Mouse (Mus musculus): ENCODE measurements around the gene Mtx1. TPM values are rescaled to one million over a fixed set of nuclear protein-coding genes. Genes with fewer than 3 reads are reported as not detected.

Gene Mtx1
- polyA plus RNA-seq, 1 experiment from 2014 or later, result 211 TPM

- Histone ChIP-seq H3K27me3 (no peaks in the 10 kb centered on the region), H3K4me2 (replicated peaks) (peak overlapping the region; percentile 53), H3K9ac (peak overlapping the region; percentile 50), H3K4me3 (peak overlapping the region; percentile 38), H3K36me3 (no peaks in the 10 kb centered on the region), H3K4me1 (peaks cover 9% of the 10 kb centered on the region), H3K9me3 (no peaks in the 10 kb centered on the region), H3K27ac (peak overlapping the region; percentile 80)
- WGBS, result 6% methylated on average over 33 of the region's 33 CpGs
- ATAC-seq (ENCODE audit: insufficient number of reproducible peaks, insufficient read depth, low FRiP score, low TSS enrichment), result peak; percentile 93
These were observed 30.7 kb downstream of the Mtx1 start for GRCm38 (mm10) chr3:89195979-89196877.

DNA sequence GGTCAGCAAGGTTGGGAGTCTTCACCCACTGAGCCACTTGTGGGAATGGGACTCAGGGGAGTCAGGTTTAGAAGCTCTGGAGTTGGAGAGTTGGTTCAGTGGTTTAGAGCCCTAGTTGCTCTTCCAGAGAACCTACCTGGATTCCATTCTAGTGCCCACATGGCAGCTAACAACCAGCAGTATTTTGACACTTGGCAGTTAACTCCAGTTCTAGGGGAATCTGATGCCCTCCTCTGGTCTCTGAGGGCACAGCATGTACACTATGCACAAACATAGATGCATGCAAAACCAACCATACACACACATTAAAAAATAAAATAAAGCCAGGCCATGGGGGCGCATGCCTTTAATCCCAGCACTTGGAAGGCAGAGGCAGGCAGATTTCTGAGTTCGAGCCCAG is 33.0 kb downstream of the Mtx1 start:
- 95% methylated on average over 2 of the region's 2 CpGs for WGBS

DNA sequence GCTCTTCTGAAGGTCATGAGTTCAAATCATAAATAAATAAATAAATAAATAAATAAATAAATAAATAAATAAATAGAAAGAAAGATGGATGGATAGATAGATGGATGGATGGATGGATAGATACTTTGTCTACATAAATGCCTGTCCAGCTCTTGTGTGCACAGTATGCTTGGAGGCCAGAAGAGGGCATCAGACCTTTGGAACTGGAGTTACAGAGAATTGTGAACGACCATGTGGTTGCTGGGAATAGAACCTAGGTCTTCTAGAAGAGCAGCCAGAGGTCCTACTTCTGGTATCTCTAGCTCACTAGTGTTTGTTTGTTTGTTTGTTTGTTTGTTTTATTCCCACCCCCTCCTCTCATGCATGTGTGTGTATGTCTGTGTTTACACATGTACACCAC is 33.5 kb downstream of the Mtx1 start:
- H3K27ac ChIP-seq, result no peak overlapping the region
- H3K4me3 ChIP-seq, result no peak overlapping the region
- peaks cover 8% of the 10 kb centered on the region for H3K36me3 ChIP-seq
- 81% methylated on average over 1 of the region's 1 CpGs for WGBS
- H3K4me2 ChIP-seq (replicated peaks), result no peak overlapping the region
- H3K27me3 ChIP-seq, result no peaks in the 10 kb centered on the region
- ATAC-seq (ENCODE audit: insufficient number of reproducible peaks, insufficient read depth, low FRiP score, low TSS enrichment), result no peak
- peaks cover 9% of the 10 kb centered on the region for H3K4me1 ChIP-seq
- no peak overlapping the region for H3K9ac ChIP-seq
- H3K9me3 ChIP-seq, result no peaks in the 10 kb centered on the region

More for the DNA sequence above, 33.0 kb downstream of the Mtx1 start:
- no peaks in the 10 kb centered on the region for H3K27me3 ChIP-seq
- H3K27ac ChIP-seq, result no peak overlapping the region
- no peak overlapping the region for H3K4me3 ChIP-seq
- peaks cover 3% of the 10 kb centered on the region; the same call in 1 of the 2 replicates for H3K36me3 ChIP-seq
- H3K4me2 ChIP-seq (replicated peaks), result no peak overlapping the region
- H3K9ac ChIP-seq, result no peak overlapping the region
- H3K9me3 ChIP-seq, result no peaks in the 10 kb centered on the region
- H3K4me1 ChIP-seq, result peaks cover 9% of the 10 kb centered on the region
- ATAC-seq (ENCODE audit: insufficient number of reproducible peaks, insufficient read depth, low FRiP score, low TSS enrichment), result no peak

GRCm38 (mm10) chr3:89190436-89190835 is 36.5 kb downstream of the Mtx1 start:
- H3K27me3 ChIP-seq, result peaks cover 4% of the 10 kb centered on the region; the same call in 1 of the 2 replicates
- peaks cover 21% of the 10 kb centered on the region for H3K36me3 ChIP-seq
- no peaks in the 10 kb centered on the region for H3K9me3 ChIP-seq
- WGBS, result 83% methylated on average over 8 of the region's 8 CpGs
- peaks cover 6% of the 10 kb centered on the region for H3K4me1 ChIP-seq
- no peak overlapping the region for H3K4me2 ChIP-seq (replicated peaks)
- H3K9ac ChIP-seq, result no peak overlapping the region
- no peak for ATAC-seq (ENCODE audit: insufficient number of reproducible peaks, insufficient read depth, low FRiP score, low TSS enrichment)
- H3K27ac ChIP-seq, result no peak overlapping the region
- no peak overlapping the region for H3K4me3 ChIP-seq

DNA sequence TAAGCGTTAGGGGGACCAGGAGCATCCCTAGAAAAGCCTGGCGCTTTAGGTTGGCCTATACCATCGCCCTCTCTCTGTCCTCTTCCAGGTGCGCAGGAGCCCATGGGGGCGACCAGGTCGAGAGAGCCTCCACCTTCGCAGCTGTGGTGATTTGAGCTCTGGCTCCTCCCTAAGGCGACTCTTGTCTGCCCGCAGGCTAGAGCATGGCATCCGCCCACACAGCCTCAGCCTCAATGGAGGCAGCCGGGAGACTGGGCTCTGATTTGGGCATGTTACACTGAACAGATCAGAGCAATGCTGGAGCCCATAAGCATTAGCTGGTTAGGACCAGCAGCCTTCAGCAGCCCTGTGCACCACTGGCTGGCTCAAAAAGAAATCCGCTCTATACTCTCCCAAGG is 38.4 kb downstream of the Mtx1 start:
- Histone ChIP-seq H3K4me3 (no peak overlapping the region), H3K27me3 (peaks cover 4% of the 10 kb centered on the region; the same call in 1 of the 2 replicates), H3K27ac (no peak overlapping the region), H3K9me3 (no peaks in the 10 kb centered on the region), H3K9ac (no peak overlapping the region), H3K36me3 (peaks cover 21% of the 10 kb centered on the region), H3K4me2 (replicated peaks) (no peak overlapping the region), H3K4me1 (peaks cover 24% of the 10 kb centered on the region)
- ATAC-seq (ENCODE audit: insufficient number of reproducible peaks, insufficient read depth, low FRiP score, low TSS enrichment), result no peak
- WGBS, result 51% methylated on average over 12 of the region's 12 CpGs

DNA sequence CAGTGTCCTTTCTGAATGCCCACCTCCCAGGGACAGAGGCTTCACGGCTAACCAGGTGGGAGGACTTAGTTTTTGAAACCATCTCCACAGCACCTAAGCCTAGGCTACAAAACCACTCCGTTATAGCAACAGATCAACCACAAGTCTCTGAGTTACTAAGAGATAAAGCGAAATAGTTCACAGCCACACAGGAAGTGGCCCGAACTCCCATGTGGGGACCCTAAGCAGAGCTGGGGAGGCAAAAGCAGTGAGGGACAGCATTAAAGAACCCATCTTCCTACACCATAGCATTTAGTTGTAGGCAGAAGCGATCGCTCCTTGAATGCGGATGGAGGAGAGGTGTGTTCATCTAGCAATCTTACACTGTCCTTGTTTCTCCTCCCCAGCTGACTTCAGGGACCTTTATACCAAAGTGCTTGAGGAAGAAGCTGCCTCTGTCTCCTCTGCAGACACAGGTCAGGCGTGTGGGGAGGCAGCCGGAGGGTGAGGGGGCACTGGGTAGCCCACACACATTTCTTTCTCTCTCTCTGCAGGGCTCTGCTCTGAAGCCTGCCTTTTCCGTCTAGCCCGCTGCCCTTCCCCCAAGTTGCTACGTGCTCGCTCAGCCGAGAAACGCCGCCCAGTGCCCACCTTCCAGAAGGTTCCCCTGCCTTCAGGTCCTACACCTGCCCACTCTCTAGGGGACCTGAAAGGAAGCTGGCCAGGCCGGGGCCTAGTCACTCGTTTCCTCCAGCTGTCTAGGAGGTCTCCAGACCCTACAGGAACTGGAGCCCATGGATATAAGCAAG is 39.0 kb downstream of the Mtx1 start:
- Histone ChIP-seq H3K27me3 (peaks cover 4% of the 10 kb centered on the region; the same call in 1 of the 2 replicates), H3K4me3 (no peak overlapping the region), H3K4me2 (replicated peaks) (no peak overlapping the region), H3K4me1 (peaks cover 25% of the 10 kb centered on the region), H3K36me3 (peaks cover 21% of the 10 kb centered on the region), H3K27ac (no peak overlapping the region), H3K9ac (no peak overlapping the region), H3K9me3 (no peaks in the 10 kb centered on the region)
- ATAC-seq (ENCODE audit: insufficient number of reproducible peaks, insufficient read depth, low FRiP score, low TSS enrichment), result no peak
- WGBS, result 71% methylated on average over 18 of the region's 18 CpGs

DNA sequence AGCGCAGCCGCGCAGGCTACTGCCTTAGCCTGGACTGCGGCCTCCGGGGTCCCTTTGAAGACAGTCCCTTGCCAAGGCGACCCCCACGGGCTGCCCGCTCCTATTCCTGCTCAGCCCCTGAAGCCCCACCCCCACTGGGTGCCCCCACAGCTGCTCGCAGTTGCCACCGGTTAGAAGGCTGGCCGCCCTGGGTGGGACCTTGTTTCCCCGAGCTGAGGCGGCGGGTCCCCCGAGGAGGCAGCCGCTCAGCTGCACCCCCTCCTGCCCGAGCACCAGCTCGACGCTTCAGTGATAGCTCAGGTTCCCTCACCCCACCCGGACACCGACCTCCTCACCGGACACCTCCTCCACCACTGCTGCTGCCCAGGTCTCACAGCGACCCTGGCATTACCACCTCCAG is 39.7 kb downstream of the Mtx1 start:
- H3K4me2 ChIP-seq (replicated peaks), result no peak overlapping the region
- ATAC-seq (ENCODE audit: insufficient number of reproducible peaks, insufficient read depth, low FRiP score, low TSS enrichment), result no peak

GRCm38 (mm10) chr3:89183959-89184315 is 43.0 kb downstream of the Mtx1 start:
- 85% methylated on average over 6 of the region's 6 CpGs for WGBS
- H3K4me1 ChIP-seq, result peaks cover 26% of the 10 kb centered on the region
- peaks cover 52% of the 10 kb centered on the region for H3K36me3 ChIP-seq
- ATAC-seq (ENCODE audit: insufficient number of reproducible peaks, insufficient read depth, low FRiP score, low TSS enrichment), result no peak
- peak overlapping the region; percentile 63 for H3K4me3 ChIP-seq
- H3K9me3 ChIP-seq, result no peaks in the 10 kb centered on the region
- peak overlapping the region; percentile 83 for H3K27ac ChIP-seq
- H3K9ac ChIP-seq, result peak overlapping the region; percentile 86
- H3K4me2 ChIP-seq (replicated peaks), result peak overlapping the region; percentile 94
- H3K27me3 ChIP-seq, result peaks cover 4% of the 10 kb centered on the region; the same call in 1 of the 2 replicates

More for the DNA sequence above, 39.7 kb downstream of the Mtx1 start:
- H3K27me3 ChIP-seq, result peaks cover 4% of the 10 kb centered on the region; the same call in 1 of the 2 replicates
- no peak overlapping the region for H3K27ac ChIP-seq
- peaks cover 25% of the 10 kb centered on the region for H3K4me1 ChIP-seq
- H3K4me3 ChIP-seq, result no peak overlapping the region
- 0 out of 2 replicates have a peak overlapping the region, but pooled peaks have one; percentile 12 for H3K9ac ChIP-seq
- 35% methylated on average over 23 of the region's 23 CpGs for WGBS
- H3K36me3 ChIP-seq, result peaks cover 22% of the 10 kb centered on the region
- H3K9me3 ChIP-seq, result no peaks in the 10 kb centered on the region

GRCm38 (mm10) chr3:89183058-89183958 is 43.6 kb downstream of the Mtx1 start, which contains the start of gene Fam189b:
Gene Fam189b, plus strand, starts transcription at chr3:89183143.
- Histone ChIP-seq H3K9me3 (no peaks in the 10 kb centered on the region), H3K36me3 (peaks cover 46% of the 10 kb centered on the region), H3K9ac (peak within 1 kb of the TSS; percentile 86), H3K4me1 (peaks cover 33% of the 10 kb centered on the region), H3K27me3 (peaks cover 4% of the 10 kb centered on the region; the same call in 1 of the 2 replicates), H3K4me3 (peak within 1 kb of the TSS; percentile 63), H3K4me2 (replicated peaks) (peak within 1 kb of the TSS; percentile 94), H3K27ac (peak within 1 kb of the TSS; percentile 83)
- WGBS, result 5% methylated on average over 39 of the region's 39 CpGs
- peak; percentile 87 for ATAC-seq (ENCODE audit: insufficient number of reproducible peaks, insufficient read depth, low FRiP score, low TSS enrichment)

DNA sequence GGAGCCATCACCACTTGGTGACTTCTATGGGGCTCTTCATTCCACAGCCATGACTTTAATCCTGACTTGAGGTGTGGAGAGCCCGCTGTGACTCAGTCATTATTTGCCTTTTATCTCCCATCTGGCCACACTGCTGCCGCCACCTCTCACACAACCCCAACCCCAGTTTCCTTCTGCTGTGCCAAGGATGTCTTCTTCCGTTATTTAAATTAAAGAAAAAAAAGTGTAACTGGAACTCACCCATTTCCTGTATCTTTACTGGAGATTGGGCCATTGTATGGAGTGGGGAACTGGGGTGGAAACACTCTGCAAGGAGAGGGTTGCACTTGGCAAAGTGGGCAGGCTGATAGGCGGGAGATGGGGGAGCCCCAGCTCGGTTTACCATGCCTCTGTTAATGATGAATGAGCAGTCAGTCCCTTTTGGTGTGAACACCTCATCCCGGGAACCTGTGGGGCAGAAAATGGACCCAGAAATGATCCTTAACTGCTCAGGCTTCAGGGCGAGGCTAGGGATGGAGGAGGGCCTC is 44.3 kb downstream of the Mtx1 start:
- peaks cover 43% of the 10 kb centered on the region for H3K36me3 ChIP-seq
- peak overlapping the region; percentile 94; the same call in 1 of the 2 replicates for H3K4me2 ChIP-seq (replicated peaks)
- peaks cover 35% of the 10 kb centered on the region for H3K4me1 ChIP-seq
- H3K9ac ChIP-seq, result no peak overlapping the region
- H3K9me3 ChIP-seq, result no peaks in the 10 kb centered on the region
- H3K27me3 ChIP-seq, result peaks cover 4% of the 10 kb centered on the region; the same call in 1 of the 2 replicates
- peak; percentile 8; the same call in 1 of the 2 replicates for ATAC-seq (ENCODE audit: insufficient number of reproducible peaks, insufficient read depth, low FRiP score, low TSS enrichment)
- no peak overlapping the region for H3K27ac ChIP-seq
- WGBS, result 52% methylated on average over 7 of the region's 7 CpGs
- H3K4me3 ChIP-seq, result peak overlapping the region; percentile 63; the same call in 1 of the 2 replicates

Data from embryonic facial prominence, embryonic 12.5 days (tissue).